Mouse (Mus musculus) liver, embryonic 13.5 days (tissue): Measurements from ENCODE around the gene Ncaph2. TPM values are rescaled to one million over a fixed set of nuclear protein-coding genes. Genes with fewer than 3 reads are reported as not detected.

ENCODE experiments used
- ATAC-seq: fragments of 200-750 bp; cut with Nextera tagmentation; 2 replicates; pipeline ENCODE4 v1.8.0; 2017; ENCODE audit warnings: low read depth, mild to moderate bottlenecking, moderate number of reproducible peaks, moderate library complexity
- DNase-seq: peaks from one replicate; pipeline ENCODE4 v3.0.0; 2022
- H3K27ac ChIP-seq: fragments of 300-500 bp; sonication (generic); 2 replicates; pipeline ENCODE4 v1.5.1; 2015; ENCODE audit warnings: moderate library complexity, mild to moderate bottlenecking, inconsistent platforms
- H3K27me3 ChIP-seq: fragments of 300-500 bp; sonication (generic); 2 replicates; pipeline ENCODE4 v1.6.1; 2015; ENCODE audit warnings: mild to moderate bottlenecking, inconsistent platforms
- H3K36me3 ChIP-seq: fragments of 300-500 bp; sonication (generic); 2 replicates; pipeline ENCODE4 v1.6.1; 2015; ENCODE audit warnings: mild to moderate bottlenecking, inconsistent platforms
- H3K4me1 ChIP-seq: fragments of 300-500 bp; sonication (generic); replicated peaks from 2 replicates; pipeline ENCODE4 v1.6.1; 2015; ENCODE audit warnings: inconsistent platforms
- H3K4me2 ChIP-seq: fragments of 300-500 bp; sonication (generic); 2 replicates; pipeline ENCODE4 v1.6.1; 2015; ENCODE audit warnings: inconsistent platforms, mild to moderate bottlenecking, moderate library complexity
- H3K4me3 ChIP-seq: fragments of 300-500 bp; sonication (generic); replicated peaks from 2 replicates; pipeline ENCODE4 v1.5.1; 2015; ENCODE audit warnings: mild to moderate bottlenecking, inconsistent platforms
- H3K9ac ChIP-seq: fragments of 300-500 bp; sonication (generic); 2 replicates; pipeline ENCODE4 v1.6.1; 2015; ENCODE audit warnings: mild to moderate bottlenecking, inconsistent platforms
- H3K9me3 ChIP-seq: fragments of 300-500 bp; sonication (generic); replicated peaks from 2 replicates; pipeline ENCODE4 v1.6.1; 2016; ENCODE audit warnings: inconsistent platforms
- WGBS: fragments of 180-500 bp; shearing (Covaris S2); methylation state at CpG from one replicate; pipeline ENCODE4 v1.1.7; 2015; ENCODE audit not compliant: insufficient replicate concordance; 5-methylcytosine and 5-hydroxymethylcytosine counted together
- polyA plus RNA-seq: library from polyadenylated mRNA; unstranded; fragments of >200 nt; fragmentation: Nextera tagmentation; extraction: Ambion mirVana; gene quantifications from 2 replicates; pipeline ENCODE4 v1.2.1, GENCODE M21; 2015

The Ncaph2 gene
- polyA plus RNA-seq, 1 experiment from 2014 or later: 114 TPM

GRCm38 (mm10) chr15:89384617-89385016 lies 29.1 kb downstream of the Ncaph2 start, which contains the start of gene Klhdc7b:
TSS of gene Klhdc7b (plus strand) at chr15:89384917.
- peaks cover 1% of the 10 kb centered on the region for H3K4me1 ChIP-seq
- H3K4me2 ChIP-seq: no peak within 1 kb of the TSS
- H3K9me3 ChIP-seq: no peaks in the 10 kb centered on the region
- no peak within 1 kb of the TSS for H3K27ac ChIP-seq
- H3K4me3 ChIP-seq: no peak within 1 kb of the TSS
- no peaks in the 10 kb centered on the region for H3K36me3 ChIP-seq
- DNase-seq (no peak), ATAC-seq (no peak)
- 64% methylated on average over 7 of the region's 7 CpGs for WGBS
- H3K9ac ChIP-seq: no peak within 1 kb of the TSS
- H3K27me3 ChIP-seq: peaks cover 16% of the 10 kb centered on the region

GRCm38 (mm10) chr15:89387127-89387526 lies 31.6 kb downstream of the Ncaph2 start:
- WGBS: 37% methylated on average over 12 of the region's 12 CpGs
- no peak for DNase-seq
- Histone ChIP-seq H3K4me3 (no peak overlapping the region), H3K4me2 (no peak overlapping the region), H3K27me3 (peaks cover 14% of the 10 kb centered on the region), H3K36me3 (no peaks in the 10 kb centered on the region), H3K27ac (no peak overlapping the region), H3K9ac (no peak overlapping the region), H3K9me3 (no peaks in the 10 kb centered on the region), H3K4me1 (no peaks in the 10 kb centered on the region)
- ATAC-seq: no peak

GRCm38 (mm10) chr15:89390081-89390480 lies 34.6 kb downstream of the Ncaph2 start:
- DNase-seq (no peak), ATAC-seq (no peak)
- Histone ChIP-seq H3K9me3 (no peaks in the 10 kb centered on the region), H3K4me1 (no peaks in the 10 kb centered on the region), H3K27ac (no peak overlapping the region), H3K4me3 (no peak overlapping the region), H3K27me3 (peaks cover 12% of the 10 kb centered on the region; the same call in 1 of the 2 replicates), H3K9ac (no peak overlapping the region), H3K4me2 (no peak overlapping the region), H3K36me3 (no peaks in the 10 kb centered on the region)
- 78% methylated on average over 10 of the region's 10 CpGs for WGBS

GRCm38 (mm10) chr15:89396883-89397282 lies 41.4 kb downstream of the Ncaph2 start:
- ATAC-seq (no peak), DNase-seq (no peak)
- 0 out of 2 replicates have a peak, but pooled peaks cover 3% of the 10 kb centered on the region for H3K4me1 ChIP-seq
- H3K36me3 ChIP-seq: no peaks in the 10 kb centered on the region
- H3K9ac ChIP-seq: no peak overlapping the region
- H3K9me3 ChIP-seq: no peaks in the 10 kb centered on the region
- H3K4me3 ChIP-seq: no peak overlapping the region
- WGBS: 64% methylated on average over 4 of the region's 4 CpGs
- H3K4me2 ChIP-seq: no peak overlapping the region
- H3K27ac ChIP-seq: no peak overlapping the region
- H3K27me3 ChIP-seq: no peaks in the 10 kb centered on the region

GRCm38 (mm10) chr15:89398146-89398545 lies 42.6 kb downstream of the Ncaph2 start:
- no peak overlapping the region for H3K9ac ChIP-seq
- H3K4me1 ChIP-seq: 0 out of 2 replicates have a peak, but pooled peaks cover 3% of the 10 kb centered on the region
- H3K27ac ChIP-seq: no peak overlapping the region
- WGBS: 66% methylated on average over 2 of the region's 2 CpGs
- no peaks in the 10 kb centered on the region for H3K27me3 ChIP-seq
- H3K4me3 ChIP-seq: no peak overlapping the region
- no peak overlapping the region for H3K4me2 ChIP-seq
- ATAC-seq: no peak
- H3K36me3 ChIP-seq: no peaks in the 10 kb centered on the region
- DNase-seq: no peak
- H3K9me3 ChIP-seq: no peaks in the 10 kb centered on the region

- 7% methylated on average over 1 of the region's 1 CpGs for WGBS
- ATAC-seq (no peak), DNase-seq (no peak)
- Histone ChIP-seq H3K4me3 (no peak overlapping the region), H3K36me3 (no peaks in the 10 kb centered on the region), H3K4me1 (0 out of 2 replicates have a peak, but pooled peaks cover 3% of the 10 kb centered on the region), H3K27ac (no peak overlapping the region), H3K27me3 (no peaks in the 10 kb centered on the region), H3K9ac (no peak overlapping the region), H3K4me2 (no peak overlapping the region), H3K9me3 (no peaks in the 10 kb centered on the region)
Observed at GRCm38 (mm10) chr15:89399716-89400115, 44.2 kb downstream of the Ncaph2 start.

GRCm38 (mm10) chr15:89402471-89402870 lies 47.0 kb downstream of the Ncaph2 start:
- no peak overlapping the region for H3K9ac ChIP-seq
- no peak overlapping the region for H3K27ac ChIP-seq
- H3K4me1 ChIP-seq: 0 out of 2 replicates have a peak, but pooled peaks cover 3% of the 10 kb centered on the region
- DNase-seq (no peak), ATAC-seq (no peak)
- H3K4me2 ChIP-seq: no peak overlapping the region
- no peaks in the 10 kb centered on the region for H3K36me3 ChIP-seq
- no peaks in the 10 kb centered on the region for H3K27me3 ChIP-seq
- 73% methylated on average over 1 of the region's 1 CpGs for WGBS
- no peaks in the 10 kb centered on the region for H3K9me3 ChIP-seq
- H3K4me3 ChIP-seq: no peak overlapping the region

- no peak for ATAC-seq
- Histone ChIP-seq H3K4me2 (no peak overlapping the region), H3K9me3 (no peaks in the 10 kb centered on the region; the same call in 1 of the 2 replicates), H3K4me1 (no peaks in the 10 kb centered on the region), H3K27ac (no peak overlapping the region), H3K9ac (no peak overlapping the region), H3K36me3 (no peaks in the 10 kb centered on the region), H3K27me3 (no peaks in the 10 kb centered on the region), H3K4me3 (no peak overlapping the region)
- DNase-seq: no peak
- WGBS: 59% methylated on average over 10 of the region's 10 CpGs
Observed at GRCm38 (mm10) chr15:89404831-89405623, 49.5 kb downstream of the Ncaph2 start.

GRCm38 (mm10) chr15:89406691-89407090 lies 51.2 kb downstream of the Ncaph2 start:
- H3K27me3 ChIP-seq: no peaks in the 10 kb centered on the region
- no peak overlapping the region for H3K27ac ChIP-seq
- H3K4me1 ChIP-seq: no peaks in the 10 kb centered on the region
- no peak overlapping the region for H3K9ac ChIP-seq
- no peak overlapping the region for H3K4me2 ChIP-seq
- DNase-seq (no peak), ATAC-seq (no peak)
- H3K36me3 ChIP-seq: no peaks in the 10 kb centered on the region
- H3K4me3 ChIP-seq: no peak overlapping the region
- H3K9me3 ChIP-seq: no peaks in the 10 kb centered on the region; the same call in 1 of the 2 replicates

GRCm38 (mm10) chr15:89410118-89410517 lies 54.6 kb downstream of the Ncaph2 start, which contains the start of gene Syce3:
TSS of gene Syce3 (minus strand) at chr15:89410503.
- H3K27me3 ChIP-seq: no peaks in the 10 kb centered on the region
- H3K27ac ChIP-seq: no peak within 1 kb of the TSS
- H3K9me3 ChIP-seq: no peaks in the 10 kb centered on the region; the same call in 1 of the 2 replicates
- H3K4me1 ChIP-seq: no peaks in the 10 kb centered on the region
- WGBS: 65% methylated on average over 19 of the region's 24 CpGs
- no peak for ATAC-seq
- H3K4me2 ChIP-seq: no peak within 1 kb of the TSS
- H3K9ac ChIP-seq: no peak within 1 kb of the TSS
- H3K36me3 ChIP-seq: no peaks in the 10 kb centered on the region
- DNase-seq: no peak
- H3K4me3 ChIP-seq: no peak within 1 kb of the TSS

- peaks cover 6% of the 10 kb centered on the region for H3K36me3 ChIP-seq
- ATAC-seq (no peak), DNase-seq (no peak)
- no peak overlapping the region for H3K27ac ChIP-seq
- 70% methylated on average over 8 of the region's 8 CpGs for WGBS
- H3K4me1 ChIP-seq: no peaks in the 10 kb centered on the region
- H3K4me2 ChIP-seq: no peak overlapping the region
- H3K4me3 ChIP-seq: no peak overlapping the region
- H3K27me3 ChIP-seq: no peaks in the 10 kb centered on the region
- no peaks in the 10 kb centered on the region for H3K9me3 ChIP-seq
- no peak overlapping the region for H3K9ac ChIP-seq
Observed at GRCm38 (mm10) chr15:89415282-89415681, 59.8 kb downstream of the Ncaph2 start.

GRCm38 (mm10) chr15:89421938-89422337 lies 66.4 kb downstream of the Ncaph2 start:
- peaks cover 17% of the 10 kb centered on the region for H3K4me1 ChIP-seq
- H3K4me3 ChIP-seq: no peak overlapping the region
- no peak overlapping the region for H3K27ac ChIP-seq
- H3K36me3 ChIP-seq: peaks cover 26% of the 10 kb centered on the region
- no peaks in the 10 kb centered on the region for H3K27me3 ChIP-seq
- ATAC-seq: no peak
- H3K4me2 ChIP-seq: no peak overlapping the region
- no peaks in the 10 kb centered on the region for H3K9me3 ChIP-seq
- 86% methylated on average over 9 of the region's 9 CpGs for whole genome bisulfite sequencing
- DNase-seq: no peak
- no peak overlapping the region for H3K9ac ChIP-seq
